Mouse (Mus musculus): ENCODE measurements at regions not wholly inside any gene's neighbourhood (a gene's known extent, or its start where the extent isn't known, plus 50 kb on each side); places are given as distances from the start of the nearest gene placed in this dataset.

- Histone ChIP-seq H3K4me3 (replicated peaks) (no peak overlapping the region), H3K27ac (replicated peaks) (no peak overlapping the region), H3K36me3 (no peaks in the 10 kb centered on the region), H3K9ac (no peak overlapping the region), H3K9me3 (replicated peaks) (no peaks in the 10 kb centered on the region), H3K4me1 (peaks cover 10% of the 10 kb centered on the region), H3K4me2 (replicated peaks) (no peak overlapping the region), H3K27me3 (no peaks in the 10 kb centered on the region)
- WGBS, result 66% methylated on average over 5 of the region's 5 CpGs
- ATAC-seq (ENCODE audit: insufficient number of reproducible peaks, low FRiP score, low TSS enrichment, low read depth), result no peak
These were observed 221.9 kb downstream of the Usp25 start for GRCm38 (mm10) chr16:77235449-77235848.
